Mouse (Mus musculus) ovary, adult 18-20 months (tissue): ENCODE results near the gene Vim.

Experiments used
- DNase-seq: peaks from one replicate; pipeline ENCODE4 v3.0.0; 2022; ENCODE audit warnings: low spot score, mixed read lengths

Vim gene

DNA sequence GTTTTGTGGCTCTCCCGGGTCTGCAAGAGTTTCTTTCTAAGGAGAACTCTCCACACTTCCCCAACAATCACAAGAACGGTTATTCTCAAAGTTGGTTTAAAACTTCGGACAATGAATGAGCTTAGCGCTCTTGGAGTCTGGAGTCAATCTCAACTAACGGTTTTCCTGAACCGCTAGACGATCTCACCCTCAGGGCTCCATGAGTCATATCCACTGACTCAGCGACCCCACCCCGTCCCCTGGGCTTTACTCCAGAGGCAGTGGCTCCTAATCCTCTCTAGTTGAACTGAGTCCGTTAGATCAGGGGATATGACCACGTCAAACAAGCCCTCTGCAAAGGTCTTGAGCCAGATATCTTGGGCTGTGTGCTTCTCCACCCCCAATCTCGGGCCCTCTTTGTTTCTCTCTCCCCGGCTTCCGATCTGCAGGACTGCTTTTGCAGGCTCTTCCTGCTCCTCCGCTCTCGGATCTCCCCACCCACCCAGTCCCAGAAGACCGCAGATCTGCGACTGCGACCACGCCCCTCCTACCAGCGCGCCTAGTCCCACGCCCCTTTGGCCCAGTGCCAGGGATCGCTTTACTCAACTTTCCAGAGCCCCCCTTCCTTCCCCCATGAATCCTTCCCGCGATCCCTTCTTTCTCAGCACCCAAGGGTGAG is at the start of gene Vim:
Gene Vim, plus strand, starts transcription at position 520 of the 658 bp plus-strand sequence.
- DNase-seq, result peak; percentile 80

DNA sequence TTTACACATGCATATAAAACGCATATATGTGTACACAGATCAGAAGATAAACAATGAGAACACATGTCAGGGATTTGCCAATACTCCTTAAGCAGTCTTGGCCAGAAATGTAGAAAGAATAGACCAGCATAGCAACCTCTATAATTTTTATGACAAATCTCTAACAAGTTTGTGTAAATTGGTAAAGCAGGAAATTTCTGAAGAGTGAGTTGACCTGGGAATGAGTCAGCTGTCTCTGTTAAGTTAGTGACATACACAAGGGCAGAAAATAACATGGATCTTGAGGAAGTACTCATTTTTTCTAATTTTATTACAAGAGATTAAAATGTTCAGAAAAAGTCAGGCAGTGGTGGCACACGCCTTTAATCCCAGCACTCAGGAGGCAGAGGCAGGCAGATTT is 47.5 kb upstream of the Vim start:
- DNase-seq, result no peak

DNA sequence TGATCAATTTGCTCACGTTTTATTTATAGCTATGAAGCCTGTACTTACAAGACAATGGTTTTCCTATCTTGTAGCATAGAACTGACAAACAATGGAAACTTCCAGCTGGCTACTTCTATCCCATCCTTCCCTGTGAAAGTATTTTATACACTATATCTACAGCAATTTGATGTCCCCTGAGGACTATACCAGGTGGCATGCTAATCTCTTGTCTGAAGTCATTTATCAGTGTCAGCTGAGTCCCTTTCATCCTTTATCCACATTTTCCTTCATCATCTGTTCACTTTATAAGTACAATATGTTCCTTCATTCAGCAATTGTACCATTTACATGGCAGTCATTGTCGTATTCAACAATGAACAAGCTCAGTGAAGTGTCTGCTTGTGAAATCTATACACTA is 46.6 kb upstream of the Vim start:
- DNase-seq, result no peak

DNA sequence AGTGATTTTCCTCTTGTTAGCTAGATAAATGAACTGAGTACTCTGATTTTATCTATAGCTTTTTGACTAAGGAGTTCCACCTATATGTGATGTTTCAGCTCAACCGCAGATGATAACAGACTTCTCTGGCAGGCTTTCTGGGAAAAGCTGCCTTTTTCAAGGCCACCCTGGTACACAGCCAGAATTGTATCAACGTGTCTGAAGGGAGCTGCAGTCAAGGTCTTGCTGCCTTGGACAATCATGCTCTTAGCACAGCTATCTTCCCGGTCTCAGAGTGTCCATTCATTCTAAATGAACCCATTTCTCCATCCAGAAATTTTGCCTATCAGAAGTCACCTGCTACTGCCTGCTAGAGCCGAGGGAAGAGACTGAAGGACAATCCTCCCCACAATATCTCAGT is 46.2 kb upstream of the Vim start:
- peak; percentile 79 for DNase-seq

DNA sequence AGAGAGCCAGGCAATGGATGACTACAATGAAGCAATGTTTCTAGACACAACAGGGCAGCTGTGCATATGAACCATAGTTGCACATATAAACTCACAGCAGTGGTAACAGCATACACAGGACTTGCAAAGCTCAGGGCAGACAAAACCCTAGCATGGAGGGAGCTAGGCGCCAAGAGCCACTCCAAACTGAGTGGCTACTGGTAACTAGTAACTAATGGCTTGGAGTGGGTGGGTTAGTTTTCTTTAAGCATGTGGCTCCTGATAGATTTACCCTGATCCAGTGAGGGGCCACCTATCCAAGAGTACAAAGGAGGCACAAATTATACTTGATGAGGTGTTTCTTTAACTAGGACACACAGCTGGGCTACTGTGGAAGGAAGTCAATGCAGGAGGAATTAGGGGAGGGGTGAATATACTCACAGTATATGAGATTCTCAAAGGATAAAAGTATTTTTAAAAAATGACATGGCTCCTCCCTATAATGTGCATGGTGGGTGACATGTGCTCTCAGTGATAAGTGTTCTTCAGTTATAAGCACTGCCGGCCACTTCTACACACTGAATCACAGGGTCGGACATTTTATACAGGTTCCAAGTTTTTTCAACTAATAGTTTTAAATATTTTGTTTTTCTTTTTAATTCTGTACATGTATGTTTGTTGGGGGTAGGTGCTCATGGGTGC is 44.3 kb upstream of the Vim start:
- no peak for DNase-seq

DNA sequence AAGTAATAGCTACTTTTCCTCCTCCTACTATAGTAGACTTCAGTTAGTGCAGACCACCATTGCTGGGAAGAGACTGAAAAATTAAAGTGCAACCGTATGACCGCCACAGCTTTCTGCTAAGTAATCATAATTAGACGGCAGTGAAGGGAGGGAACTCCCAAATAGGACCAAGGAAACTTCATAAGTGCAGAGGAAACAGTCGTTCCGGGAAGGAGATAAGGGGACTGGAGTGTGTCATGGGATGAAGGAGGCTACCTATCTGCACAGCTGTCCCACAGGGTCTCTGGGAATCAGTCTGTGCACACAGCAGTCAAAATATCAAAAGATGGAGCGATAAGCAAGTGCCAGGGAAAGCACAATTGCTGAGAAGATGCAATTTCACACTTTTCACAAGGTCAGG is 43.1 kb upstream of the Vim start:
- no peak for DNase-seq

DNA sequence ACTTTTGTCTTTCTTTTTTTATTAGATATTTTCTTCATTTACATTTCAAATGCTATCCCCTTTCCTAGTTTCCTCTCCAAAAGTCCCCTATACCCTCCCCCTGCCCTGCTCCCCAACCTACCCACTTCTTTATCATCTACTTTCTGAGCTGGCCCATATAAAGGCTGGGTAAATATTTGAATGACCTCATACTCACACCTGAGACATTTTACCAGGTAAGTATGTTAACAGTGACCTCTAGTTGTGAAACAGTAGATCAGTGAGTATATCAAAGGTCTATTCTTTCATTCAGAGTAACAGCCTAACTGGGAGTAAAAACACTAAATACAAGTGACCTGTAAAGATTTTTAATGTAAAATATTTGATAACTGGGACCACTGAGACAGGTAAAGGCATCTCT is 37.0 kb upstream of the Vim start:
- DNase-seq, result no peak

DNA sequence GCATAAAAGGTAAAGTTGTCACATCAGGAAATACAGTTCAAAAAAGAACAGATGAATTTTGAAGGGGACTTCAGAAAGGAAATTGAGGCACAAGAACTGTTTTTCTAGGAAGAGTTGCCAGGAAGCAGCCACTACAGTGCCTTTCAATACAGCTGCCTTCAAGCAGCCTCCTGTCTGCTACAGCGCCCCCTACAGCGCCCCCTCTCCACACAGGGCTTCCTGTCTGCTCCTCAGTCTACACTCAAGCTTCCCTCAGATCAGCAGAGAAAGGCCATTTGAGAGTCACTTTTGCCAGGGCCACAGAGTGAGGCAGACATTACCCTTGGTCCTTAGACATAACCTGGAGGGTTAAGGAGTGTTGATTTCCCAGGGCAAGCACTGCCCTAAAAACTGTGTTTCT is 36.0 kb upstream of the Vim start:
- no peak for DNase-seq

DNA sequence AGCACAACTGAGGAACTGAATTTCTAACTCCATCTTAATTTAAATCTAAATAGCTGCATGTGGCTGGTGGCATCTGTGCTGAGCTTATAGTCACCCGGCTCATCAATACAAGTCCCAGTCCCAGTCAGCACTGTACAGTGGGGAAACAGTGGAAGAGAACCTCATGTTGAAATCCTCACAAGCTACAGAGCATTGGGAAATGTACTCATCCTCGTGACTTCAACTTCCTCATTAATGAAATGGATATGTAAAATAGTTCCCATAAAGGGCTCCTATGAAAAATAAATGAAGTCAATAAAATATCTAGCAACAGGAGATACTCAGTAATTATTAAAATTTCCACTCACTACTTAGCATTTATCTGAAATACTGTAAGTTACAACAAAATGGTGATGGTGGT is 35.5 kb upstream of the Vim start:
- no peak for DNase-seq

DNA sequence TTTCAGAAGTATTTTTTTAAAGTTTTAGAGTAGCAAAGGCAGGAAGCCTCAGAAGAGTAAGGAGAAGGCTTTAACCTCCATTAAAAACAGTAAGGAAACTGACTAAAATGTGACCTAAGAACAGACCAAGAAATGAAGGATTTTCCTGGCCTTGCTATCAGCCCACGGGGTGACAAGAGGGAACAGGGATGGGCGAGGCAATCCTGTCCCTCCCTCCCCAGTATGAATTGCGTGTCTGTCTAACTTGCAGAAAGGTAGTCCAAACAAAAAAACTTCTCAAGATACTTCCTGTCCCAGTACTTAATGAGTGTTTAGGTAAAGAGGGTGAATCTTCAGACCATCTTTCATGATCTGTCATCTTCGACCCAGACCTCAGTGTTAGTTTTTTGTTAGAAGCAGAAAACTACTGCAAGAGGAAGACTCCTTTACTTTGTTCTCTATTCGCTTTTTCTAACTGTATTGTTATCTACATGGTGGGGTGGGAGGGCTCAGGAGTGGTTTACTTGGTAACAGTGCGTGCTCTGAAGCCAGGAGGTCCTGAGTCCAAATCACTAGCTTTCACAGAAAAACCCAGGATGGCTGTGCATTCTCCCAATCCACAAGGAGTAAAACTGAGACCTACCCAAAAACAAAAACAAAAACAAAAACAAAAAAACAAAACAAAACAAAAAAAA is 34.9 kb upstream of the Vim start:
- DNase-seq, result no peak

DNA sequence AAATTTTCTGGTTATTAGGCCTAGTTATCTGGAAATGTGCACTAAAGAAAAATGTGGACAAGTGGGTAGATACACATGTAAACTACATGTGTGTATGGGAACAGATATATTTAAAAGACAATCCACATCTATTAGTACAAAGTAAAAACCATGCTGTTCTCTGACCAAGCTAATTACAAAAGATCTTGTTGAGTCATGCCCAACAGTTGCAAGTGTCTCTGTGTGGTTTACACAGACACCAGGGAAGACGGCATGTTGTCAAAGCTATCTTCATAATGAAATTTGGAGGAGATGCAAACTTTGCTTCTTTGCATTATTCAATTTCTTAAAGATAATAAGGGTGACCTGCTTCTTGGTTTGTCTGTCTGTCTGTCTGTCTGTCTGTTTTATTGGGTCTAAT is 33.9 kb upstream of the Vim start:
- no peak for DNase-seq

DNA sequence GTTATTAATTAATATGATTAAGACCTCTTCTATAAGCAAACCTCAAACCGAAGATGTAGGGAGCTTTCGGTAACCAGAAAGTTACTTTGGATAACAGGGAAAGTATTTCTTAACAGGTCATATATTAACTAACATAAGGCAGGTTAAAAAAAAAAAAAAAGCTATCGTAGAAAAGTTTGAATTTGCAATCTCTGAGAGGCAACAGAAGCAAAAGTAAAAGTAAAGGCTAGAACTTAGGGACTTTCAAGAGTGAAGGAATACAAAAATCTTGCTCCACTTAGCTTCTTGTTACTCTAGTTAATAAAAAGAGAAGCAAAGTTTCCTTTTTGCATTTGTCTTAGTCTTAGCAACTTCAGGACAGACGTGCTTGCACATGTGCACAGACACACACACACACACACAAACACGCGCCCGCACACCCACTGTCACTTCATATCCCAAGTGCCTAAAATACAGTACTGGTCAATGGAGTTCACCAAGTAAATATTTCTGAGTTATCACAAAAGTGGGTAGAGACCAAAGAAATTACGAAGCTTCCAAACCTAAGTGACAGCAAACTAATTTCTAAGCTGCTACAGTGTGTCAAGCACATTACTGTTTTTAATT is 30.1 kb upstream of the Vim start:
- DNase-seq, result no peak

DNA sequence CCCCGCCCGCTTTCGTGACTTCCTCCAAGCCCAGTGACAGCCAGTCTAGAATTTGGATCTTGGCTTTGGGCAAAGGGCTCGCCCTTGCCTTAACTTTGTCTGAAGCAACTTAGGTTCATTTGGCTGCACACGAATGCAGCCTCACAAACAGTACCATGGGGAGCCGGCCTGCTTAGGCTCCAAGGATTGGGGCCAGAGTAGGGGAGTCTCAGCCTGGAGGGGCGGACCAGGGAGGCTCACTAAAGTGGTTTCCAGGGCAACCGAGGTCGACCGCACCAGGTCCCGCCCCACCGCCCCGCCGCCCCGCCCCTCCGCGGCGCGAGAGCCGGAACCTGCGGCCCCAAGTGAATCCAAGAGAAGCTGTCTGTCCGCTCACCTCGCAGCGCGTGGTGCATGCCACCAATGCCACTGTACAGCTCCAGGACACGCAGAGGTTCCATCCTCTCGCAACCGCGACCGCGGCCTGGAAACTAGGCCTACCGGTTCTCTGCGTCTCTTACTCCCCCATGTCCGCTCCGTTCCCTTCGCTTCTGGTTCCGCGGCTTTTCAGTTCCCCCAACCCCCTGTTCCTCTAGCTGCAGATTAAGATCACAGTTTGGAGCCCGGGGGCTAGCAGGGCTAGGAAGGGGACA is 29.4 kb upstream of the Vim start, which contains the start of gene Trdmt1:
Gene Trdmt1, minus strand, starts transcription at position 476 of the 632 bp plus-strand sequence.
- DNase-seq, result peak; percentile 80

DNA sequence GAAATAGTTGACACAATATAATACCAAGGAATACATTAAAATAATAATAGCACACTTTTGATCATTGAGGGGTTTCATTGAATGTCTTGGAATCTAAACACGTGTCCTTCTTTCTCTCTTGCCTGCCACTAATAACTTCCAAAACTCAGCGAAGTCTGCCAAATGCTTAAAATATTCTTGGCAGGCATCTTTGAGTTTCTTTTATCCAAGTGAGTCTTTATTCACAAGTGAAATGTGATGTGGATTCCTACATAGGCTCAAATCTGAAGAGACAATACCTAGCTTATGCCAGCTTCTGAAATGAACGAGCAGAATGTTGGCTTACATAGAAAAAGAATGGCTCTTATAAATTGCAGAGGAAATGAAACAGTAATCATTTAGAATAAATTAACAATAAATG is 25.0 kb upstream of the Vim start:
- no peak for DNase-seq

DNA sequence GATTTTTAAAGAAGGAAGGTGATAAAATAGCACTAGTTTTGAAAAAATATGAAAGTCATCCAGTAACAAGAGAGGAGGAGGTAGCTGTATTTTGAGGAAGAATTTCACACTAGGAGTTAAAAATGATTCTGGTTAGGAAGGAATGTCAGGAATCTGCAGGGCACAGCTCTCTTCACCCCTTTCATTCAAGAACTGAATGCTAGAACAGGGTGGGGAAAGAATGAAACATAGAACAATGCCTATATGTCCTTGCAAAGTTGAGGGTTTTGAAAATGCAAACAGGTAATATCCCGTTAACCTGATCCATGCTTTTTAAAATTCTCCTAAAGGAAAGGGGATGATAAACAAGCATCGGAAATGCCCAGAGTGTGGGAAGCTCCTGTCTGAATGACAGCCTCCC is 19.8 kb upstream of the Vim start:
- DNase-seq, result no peak

DNA sequence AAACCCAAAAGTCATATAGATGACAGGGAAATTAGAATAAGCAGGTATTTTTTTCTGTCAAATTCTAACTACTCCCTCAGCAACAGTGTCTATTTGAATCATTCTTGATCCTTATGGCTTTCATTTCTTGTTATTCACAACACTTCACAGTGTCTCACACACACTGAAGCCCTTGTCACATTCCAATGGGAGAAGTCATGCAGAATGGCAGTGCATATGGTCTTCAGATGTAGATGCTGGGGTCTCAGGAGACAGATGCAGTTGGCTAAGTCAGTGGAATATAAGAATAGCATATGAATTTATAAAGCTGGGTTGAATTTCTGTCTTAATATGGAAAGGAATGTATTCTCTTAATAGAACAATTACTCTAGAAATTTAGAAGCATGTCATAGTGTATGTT is 17.5 kb upstream of the Vim start:
- DNase-seq, result no peak

DNA sequence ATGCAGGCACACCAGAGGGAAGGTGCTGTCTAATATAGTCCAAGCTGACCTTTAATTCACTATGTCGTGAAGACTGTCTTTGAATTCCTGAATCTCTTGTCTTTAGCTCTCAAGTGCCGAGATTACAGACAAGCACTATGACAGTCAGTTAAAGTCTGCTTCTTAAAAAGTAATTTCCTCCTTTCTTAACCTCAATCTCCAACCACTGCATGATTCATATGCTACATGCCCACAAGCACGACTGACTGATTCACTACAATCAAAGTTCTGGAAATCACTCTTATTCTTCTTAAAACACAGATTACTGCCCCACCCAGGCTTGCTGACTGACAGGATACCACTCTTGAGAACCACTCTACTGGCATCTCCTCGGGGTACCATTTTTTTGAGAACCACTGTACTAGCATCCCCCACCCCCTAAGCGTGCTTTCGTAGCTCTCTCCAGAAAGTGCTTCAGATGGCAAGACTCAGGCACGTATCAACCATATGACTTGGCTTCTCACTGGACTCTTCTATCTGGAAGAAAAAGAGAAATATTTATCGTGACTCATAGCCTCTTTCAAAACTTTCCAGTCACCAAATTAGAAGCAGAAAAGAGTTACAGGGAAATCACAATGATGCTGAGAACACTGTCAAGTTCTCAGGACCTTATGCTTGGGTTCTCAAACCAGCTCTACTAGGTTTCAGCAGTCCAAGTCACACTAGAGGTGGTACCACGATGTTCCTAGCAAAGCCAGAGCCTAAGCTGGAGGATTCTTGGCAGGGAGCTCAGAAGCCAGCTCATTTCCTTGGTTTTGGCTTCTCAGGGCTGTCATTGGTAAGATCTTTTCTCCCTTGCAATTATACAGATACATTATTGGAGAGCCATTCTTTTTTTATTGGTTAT is 16.3 kb upstream of the Vim start:
- no peak for DNase-seq

DNA sequence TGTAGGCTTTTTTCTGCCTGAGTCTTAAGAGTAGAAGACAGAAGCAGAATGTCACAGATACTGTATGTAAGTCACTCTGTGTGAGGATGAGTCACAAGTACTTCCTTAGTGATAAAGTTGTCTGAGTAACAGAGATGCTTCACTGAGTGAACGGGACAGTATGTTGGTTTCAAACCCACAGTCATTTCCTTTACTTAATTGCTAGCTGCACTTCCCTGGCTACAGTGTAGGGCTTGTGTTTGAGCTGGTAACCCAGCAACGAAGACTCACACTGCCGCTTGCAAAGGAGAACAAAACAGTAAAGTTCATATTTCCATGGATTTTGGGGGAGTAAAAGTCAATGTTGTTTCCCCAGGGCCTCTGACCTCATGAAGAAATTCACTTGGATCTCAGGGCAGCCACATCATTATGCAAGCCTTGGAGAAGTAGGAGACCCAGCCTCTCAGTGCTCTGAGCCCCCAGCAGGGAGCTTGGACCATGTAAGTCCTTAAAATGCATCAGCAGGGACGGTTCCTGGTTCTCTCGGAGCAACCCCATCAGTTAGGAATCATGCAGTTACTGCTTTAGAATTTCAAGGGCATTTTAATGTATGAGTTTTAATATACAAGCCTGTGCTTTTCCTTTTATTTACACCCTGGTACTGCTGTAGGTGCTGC is 15.0 kb upstream of the Vim start:
- no peak for DNase-seq

DNA sequence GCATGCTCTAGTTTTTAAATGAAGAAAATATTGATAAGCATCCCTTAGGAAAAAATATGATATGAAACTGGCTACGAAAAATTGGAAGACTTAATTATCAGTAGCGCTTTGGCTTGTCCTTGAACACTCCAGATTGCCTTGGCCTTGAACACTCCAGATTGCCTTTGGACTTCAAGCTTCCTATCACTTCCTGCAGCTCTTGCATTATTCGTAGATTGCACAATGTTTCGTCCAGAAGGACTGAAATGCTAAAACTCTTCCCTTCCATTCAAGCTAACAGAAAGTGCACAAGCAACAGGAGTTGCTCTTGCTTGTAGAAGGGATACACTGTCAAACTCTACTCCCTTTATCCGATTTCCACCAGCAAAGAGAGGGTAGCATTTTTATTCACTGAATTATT is 14.4 kb upstream of the Vim start:
- DNase-seq, result peak; percentile 19

DNA sequence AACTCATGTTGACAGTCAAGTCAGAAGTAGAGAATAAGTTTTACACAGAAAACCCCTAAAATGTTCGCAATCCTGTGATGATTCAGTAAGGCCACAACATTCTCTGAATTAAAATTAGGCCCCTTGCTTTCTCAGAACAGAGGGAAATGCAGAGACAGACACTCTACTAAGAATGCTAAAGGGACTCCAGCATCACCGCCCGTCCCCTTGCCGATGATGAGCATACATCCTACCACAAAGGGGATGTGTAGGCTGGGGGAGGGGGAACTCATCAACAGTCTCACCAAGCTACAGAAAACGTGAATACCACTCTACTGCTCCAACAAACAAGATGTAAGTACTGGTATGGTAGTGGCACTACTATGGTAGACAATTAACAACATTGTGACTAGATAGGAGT is 14.0 kb upstream of the Vim start:
- no peak for DNase-seq

DNA sequence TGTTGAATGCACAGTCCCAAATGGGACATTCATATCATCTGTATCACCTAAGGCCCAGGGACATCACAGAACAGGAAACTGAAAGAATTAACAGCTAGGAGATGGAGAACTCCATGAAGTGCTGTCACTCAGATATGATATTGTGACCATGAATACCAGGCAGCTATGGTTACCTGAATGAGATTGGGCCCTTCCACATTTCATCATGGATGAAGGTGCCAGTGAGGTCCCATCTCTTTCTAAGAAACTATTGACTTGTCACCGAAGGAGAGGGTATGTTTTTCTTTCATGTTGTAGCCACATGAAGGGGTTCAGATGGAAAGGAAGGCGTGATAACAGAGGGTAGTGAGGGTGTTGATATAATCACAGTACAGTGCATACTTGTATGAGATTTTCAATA is 13.3 kb upstream of the Vim start:
- no peak for DNase-seq
